Comparison of ENCODE assay signal across 8 mouse cellular contexts in the genomic region with DNA sequence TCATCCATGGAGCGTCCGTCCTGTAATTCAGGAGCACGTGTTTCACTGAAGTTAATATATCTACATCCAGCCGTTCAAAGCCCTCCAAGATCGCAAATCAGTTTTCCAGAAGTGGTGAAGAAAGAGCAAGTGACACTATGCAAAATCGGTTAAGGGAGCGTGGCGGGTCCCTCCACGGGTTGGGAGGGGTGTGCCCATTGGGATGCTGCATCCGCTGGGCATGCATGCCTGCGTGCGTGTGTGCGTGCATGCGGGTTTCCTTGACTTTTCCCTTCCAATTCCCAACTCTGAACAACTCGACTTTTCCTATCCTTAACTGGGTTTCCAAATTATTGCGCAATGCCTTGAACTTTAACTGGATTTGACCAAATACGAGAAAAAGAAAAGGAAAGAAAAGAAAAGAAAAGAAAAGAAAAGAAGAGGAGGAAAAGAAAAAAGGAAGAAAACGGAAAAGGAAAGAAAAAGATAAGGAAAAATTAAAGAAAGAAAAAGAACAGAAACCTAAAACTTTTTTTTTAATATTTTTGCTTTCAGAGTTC. TPM values are rescaled to one million over a fixed set of nuclear protein-coding genes. Genes with fewer than 3 reads are reported as not detected.
DNase-seq lines count a peak whose midpoint lies in the region; ATAC-seq and TF ChIP-seq lines count a peak whose summit lies in the region.
"Had no signal": no experiment of that assay in that cellular context is flagged by ENCODE, and none has a peak within 500 bp of the region (broad histone marks: within the 10 kb centered on the region; RNA-seq: fewer than 3 reads in every experiment).

No protein-coding gene starts in this region.

- DNase-seq in thymus, adult 2 months = no peak
- DNase-seq in thymus, postnatal 0 days (ENCODE audit: low spot score) = no peak
- DNase-seq in liver, embryonic 14.5 days (ENCODE audit: low read depth in 3 of 3, low spot score in 3 of 3) = no peak
- DNase-seq in yolk sac, embryonic 10.5 days (ENCODE audit: low spot score) = peak; percentile 10
- DNase-seq in left cerebral cortex, adult 18-20 months (ENCODE audit: low spot score in 2 of 2) = no peak
- no peak for DNase-seq in thymus, postnatal 4 days

- no peak overlapping the region for H3K27ac ChIP-seq in thymus, adult 2 months (ENCODE audit: control insufficient read depth, insufficient read depth, low read length)
- H3K27ac ChIP-seq in heart, embryonic 14.5 days (replicated peaks in 1 of 2; ENCODE audit: control insufficient read depth in 1 of 2, insufficient read depth in 1 of 2, low read depth in 2 of 2, low read length in 2 of 2) = no peak overlapping the region
- H3K27ac ChIP-seq in liver, embryonic 14.5 days = no peak overlapping the region

- 11% methylated on average over 18 of the region's 18 CpGs for WGBS in thymus, adult 2 months
- 9% methylated on average over 18 of the region's 18 CpGs for WGBS in heart, embryonic 14.5 days
- 8% methylated on average over 18 of the region's 18 CpGs for WGBS in liver, embryonic 14.5 days (ENCODE audit: insufficient replicate concordance)

- H3K36me3 ChIP-seq in thymus, adult 2 months (ENCODE audit: control insufficient read depth, insufficient read depth, low read length) = no peaks in the 10 kb centered on the region
- H3K36me3 ChIP-seq in heart, embryonic 14.5 days (ENCODE audit: control insufficient read depth, insufficient read depth, low read length) = no peaks in the 10 kb centered on the region
- no peaks in the 10 kb centered on the region for H3K36me3 ChIP-seq in liver, embryonic 14.5 days (replicated peaks; ENCODE audit: control insufficient read depth, insufficient read depth, low read depth)

- no peak for ATAC-seq in heart, embryonic 14.5 days (ENCODE audit: insufficient number of reproducible peaks, insufficient read depth, low FRiP score, low read depth)
- ATAC-seq in liver, embryonic 14.5 days (ENCODE audit: insufficient read depth) = no peak

- no peaks in the 10 kb centered on the region for H3K4me1 ChIP-seq in thymus, adult 2 months (replicated peaks; ENCODE audit: control insufficient read depth, insufficient read depth, low read length)
- H3K4me1 ChIP-seq in heart, embryonic 14.5 days (ENCODE audit: control insufficient read depth in 2 of 2, insufficient read depth in 2 of 2, low read length in 2 of 2) = peaks cover 9% of the 10 kb centered on the region in 2 experiments; a peak in 3 of 4 replicates
- no peaks in the 10 kb centered on the region for H3K4me1 ChIP-seq in liver, embryonic 14.5 days (replicated peaks; ENCODE audit: control insufficient read depth in 2 of 2, insufficient read depth in 2 of 2, low read length in 1 of 2)

- peaks cover 18% of the 10 kb centered on the region; the same call in 1 of the 2 replicates for H3K27me3 ChIP-seq in thymus, adult 2 months (ENCODE audit: control insufficient read depth, insufficient read depth, low read length)
- H3K27me3 ChIP-seq in heart, embryonic 14.5 days (ENCODE audit: control insufficient read depth, insufficient read depth, low read length) = peaks cover 38% of the 10 kb centered on the region
- peaks cover 22% of the 10 kb centered on the region for H3K27me3 ChIP-seq in liver, embryonic 14.5 days (ENCODE audit: control insufficient read depth, insufficient read depth, low read length)

- peak overlapping the region; percentile 88 for H3K4me2 ChIP-seq in heart, embryonic 14.5 days (ENCODE audit: low read length)
- peak overlapping the region; percentile 56 for H3K4me2 ChIP-seq in liver, embryonic 14.5 days (ENCODE audit: low read depth)

- H3K4me3 ChIP-seq in thymus, adult 2 months (ENCODE audit: control insufficient read depth, insufficient read depth, low read length) = peak overlapping the region; percentile 6; the same call in 1 of the 2 replicates
- peak overlapping the region; percentile 51 to 54 for H3K4me3 ChIP-seq in heart, embryonic 14.5 days (ENCODE audit: control insufficient read depth in 1 of 2, insufficient read depth in 1 of 2, low read depth in 1 of 2, low read length in 2 of 2)
- peak overlapping the region; percentile 7 to 25; a peak in 3 of 4 replicates for H3K4me3 ChIP-seq in liver, embryonic 14.5 days (ENCODE audit: insufficient read depth in 1 of 2, low read depth in 2 of 2, low read length in 2 of 2)
- H3K4me3 ChIP-seq: megakaryocyte, embryonic 14.5 days had no signal

- TF ChIP-seq POLR2A in thymus, adult 2 months (IDR thresholded peaks at IDR 0.05; ENCODE audit: control insufficient read depth, extremely low read depth, insufficient read depth, low read length, poor library complexity) = no peak

- no peak for TF ChIP-seq EP300 in liver, embryonic 14.5 days (IDR thresholded peaks at IDR 0.05; ENCODE audit: low read depth)

- H3K9ac ChIP-seq in heart, embryonic 14.5 days (ENCODE audit: low read length) = peak overlapping the region; percentile 56; the same call in 1 of the 2 replicates
- H3K9ac ChIP-seq in liver, embryonic 14.5 days (replicated peaks) = no peak overlapping the region

- TF ChIP-seq CTCF in thymus, adult 2 months (IDR thresholded peaks at IDR 0.05; ENCODE audit: borderline replicate concordance, control insufficient read depth, extremely low read depth, insufficient read depth, low read length, poor library complexity) = no peak
- no peak for TF ChIP-seq CTCF in liver, embryonic 14.5 days (IDR thresholded peaks at IDR 0.05; ENCODE audit: low read depth)

- no peaks in the 10 kb centered on the region for H3K9me3 ChIP-seq in heart, embryonic 14.5 days (ENCODE audit: control insufficient read depth, low read length)
- no peaks in the 10 kb centered on the region for H3K9me3 ChIP-seq in liver, embryonic 14.5 days (ENCODE audit: control insufficient read depth, low read length)

RNA-seq across cellular contexts. Expression of gene Meox2, which starts 1.2 kb away (rescaled TPM):
- polyA plus RNA-seq in thymus, adult 2 months (2012; rRNA removed) = 1.7 and 3.0 TPM in 2 replicates
- polyA plus RNA-seq in thymus, postnatal 0 days (2015; fragmentation: Nextera tagmentation; extraction: Ambion mirVana) = 2.1 and 2.5 TPM in 2 replicates
- polyA plus RNA-seq in heart, embryonic 14.5 days (2014; fragmentation: Nextera tagmentation; extraction: Ambion mirVana) = 3.4 and 3.5 TPM in 2 replicates
- 0.11 and 0.12 TPM in 2 replicates for polyA plus RNA-seq in liver, embryonic 14.5 days (2012; rRNA removed)
- polyA plus RNA-seq in liver, embryonic 14.5 days (2014; fragmentation: Nextera tagmentation; extraction: Ambion mirVana) = 0.05 and 0.09 TPM in 2 replicates
- total RNA-seq in left cerebral cortex, adult 18-20 months (2021) = not detected
